Mouse (Mus musculus) adrenal gland (tissue): ENCODE results near the gene Notch1.

ENCODE experiments used
- intact Hi-C: fragments of 180-260 bp; cut with DNase I; formaldehyde crosslinking; loops from one replicate; pipeline ENCODE4 v1.15.1; 2025

The Notch1 gene

DNA sequence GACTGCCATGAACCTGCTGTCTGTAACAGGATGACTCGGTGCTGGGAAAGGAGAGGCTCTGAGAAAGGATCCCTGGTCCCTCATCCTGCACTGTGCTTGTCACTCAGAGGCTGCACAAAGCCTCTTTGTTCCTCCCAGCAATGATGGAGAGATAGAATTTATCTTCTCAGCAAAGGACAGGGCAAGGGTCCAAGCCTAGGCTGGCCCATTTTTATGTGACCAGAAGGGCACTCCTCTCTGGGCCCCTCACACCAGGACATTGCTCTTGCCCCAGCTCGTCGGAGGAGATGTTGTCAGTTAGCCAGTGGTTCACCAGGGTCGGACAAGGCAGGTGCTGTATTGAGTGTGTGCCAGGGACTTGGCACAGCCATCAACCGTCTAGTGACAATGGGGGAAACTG lies 16.8 kb upstream of the Notch1 start:
- intact Hi-C loops: no loop called here

DNA sequence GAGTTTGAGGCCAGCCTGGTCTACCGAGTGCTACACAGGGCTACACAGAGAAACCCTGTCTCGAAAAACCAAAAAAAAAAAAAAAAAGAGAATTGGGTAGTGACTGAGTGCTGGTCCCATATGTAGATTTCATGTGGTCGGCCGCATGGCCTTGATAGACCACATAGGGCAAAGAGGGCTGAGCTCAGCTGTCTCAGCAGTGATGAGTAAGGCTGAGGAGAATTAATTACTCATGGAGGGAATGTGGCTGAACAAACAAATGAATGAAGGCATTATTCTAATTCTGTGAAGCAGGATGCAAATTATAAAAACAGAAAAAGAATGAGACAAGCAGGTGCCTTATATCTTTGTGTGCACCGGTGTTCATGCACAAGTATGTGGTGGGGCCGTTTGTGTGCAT lies 15.4 kb upstream of the Notch1 start:
- intact Hi-C loops: no loop called here

DNA sequence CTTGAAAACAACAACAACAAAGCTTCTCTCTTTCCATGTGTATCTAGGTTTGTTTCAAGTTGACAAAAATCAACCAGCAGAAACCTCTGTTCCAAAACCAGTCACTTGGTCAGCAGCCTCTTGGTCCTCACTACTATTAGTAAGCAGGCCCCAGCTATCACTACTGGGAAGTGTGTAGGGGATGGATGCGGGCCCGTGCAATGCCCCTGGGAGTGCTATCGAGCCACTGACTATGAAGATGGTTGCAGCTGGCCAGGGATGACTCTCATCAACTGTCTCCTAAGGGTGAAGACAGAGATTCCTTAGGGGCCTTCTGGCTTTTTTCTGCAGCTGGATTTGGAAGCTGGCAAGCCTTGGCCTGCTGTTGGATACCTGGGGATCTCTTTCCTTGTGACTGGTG lies 13.4 kb upstream of the Notch1 start:
- intact Hi-C loops: no loop called here

DNA sequence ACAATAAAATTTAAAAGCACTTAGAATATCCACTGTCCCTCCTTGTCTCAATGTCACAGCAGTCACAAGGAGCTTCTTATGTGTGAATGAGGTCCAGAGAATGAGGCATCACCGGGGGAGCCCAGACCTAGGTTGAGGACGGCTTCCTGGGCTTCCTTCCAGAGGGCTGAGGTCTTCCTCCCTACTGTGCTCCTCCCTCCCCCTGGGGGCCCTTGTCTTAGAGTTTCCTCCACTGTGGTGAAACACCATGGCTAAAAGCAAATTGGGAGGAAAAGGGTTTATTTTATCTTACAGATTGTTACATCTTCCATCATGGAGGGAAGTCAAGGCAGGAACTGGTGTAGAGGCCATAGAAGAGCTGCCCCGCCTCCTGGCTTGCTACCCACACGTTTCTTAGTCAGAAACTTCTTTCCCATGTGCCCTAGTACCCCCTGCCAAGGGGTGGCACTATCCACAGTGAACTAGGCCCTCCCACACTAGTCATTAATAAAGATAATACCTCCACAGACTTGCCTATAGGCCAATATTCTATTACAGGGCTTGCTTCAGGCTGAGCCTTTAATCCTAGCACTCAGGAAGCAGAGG lies 12.8 kb upstream of the Notch1 start:
- intact Hi-C loops: no loop called here

DNA sequence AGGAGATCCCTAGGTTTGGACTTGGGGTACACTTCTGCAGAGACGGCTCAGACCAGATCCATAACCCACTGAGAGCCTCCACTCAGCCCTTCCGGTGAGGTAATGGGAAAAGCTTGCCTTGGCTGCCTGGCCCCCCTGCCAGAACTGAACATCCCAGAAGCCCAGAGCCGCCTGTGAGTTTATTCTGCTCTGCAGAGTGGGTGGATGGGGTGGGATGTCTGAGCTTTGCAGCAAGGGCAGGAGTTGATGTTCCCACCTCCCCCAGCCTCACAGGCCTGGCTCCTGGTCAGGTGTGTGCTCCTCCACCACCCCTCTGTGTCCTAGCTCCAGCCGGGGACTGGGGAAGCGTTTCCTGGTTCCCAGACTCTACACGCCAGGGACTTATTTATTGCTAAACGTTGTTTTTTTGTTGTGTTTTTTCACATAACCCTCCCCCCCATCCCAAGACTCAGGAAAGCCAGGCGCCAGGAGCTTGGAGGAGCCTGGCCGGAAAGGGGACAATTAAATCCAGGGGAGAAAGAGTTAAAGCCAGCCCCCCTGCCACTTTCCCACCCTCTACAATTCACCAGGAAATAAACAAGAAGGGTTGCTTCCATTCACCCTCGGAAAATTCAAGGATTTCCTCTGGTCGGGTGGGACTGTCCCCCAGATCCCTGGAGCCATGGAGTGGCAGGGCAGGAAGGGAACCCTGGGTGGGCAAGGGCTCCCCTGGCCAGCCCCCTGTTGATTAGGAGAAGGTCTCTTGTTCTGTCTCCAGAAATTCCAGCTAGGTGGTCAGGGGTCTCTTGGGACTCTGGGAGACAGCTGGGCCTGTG lies 10.2 kb upstream of the Notch1 start:
- intact Hi-C loops: no loop called here

DNA sequence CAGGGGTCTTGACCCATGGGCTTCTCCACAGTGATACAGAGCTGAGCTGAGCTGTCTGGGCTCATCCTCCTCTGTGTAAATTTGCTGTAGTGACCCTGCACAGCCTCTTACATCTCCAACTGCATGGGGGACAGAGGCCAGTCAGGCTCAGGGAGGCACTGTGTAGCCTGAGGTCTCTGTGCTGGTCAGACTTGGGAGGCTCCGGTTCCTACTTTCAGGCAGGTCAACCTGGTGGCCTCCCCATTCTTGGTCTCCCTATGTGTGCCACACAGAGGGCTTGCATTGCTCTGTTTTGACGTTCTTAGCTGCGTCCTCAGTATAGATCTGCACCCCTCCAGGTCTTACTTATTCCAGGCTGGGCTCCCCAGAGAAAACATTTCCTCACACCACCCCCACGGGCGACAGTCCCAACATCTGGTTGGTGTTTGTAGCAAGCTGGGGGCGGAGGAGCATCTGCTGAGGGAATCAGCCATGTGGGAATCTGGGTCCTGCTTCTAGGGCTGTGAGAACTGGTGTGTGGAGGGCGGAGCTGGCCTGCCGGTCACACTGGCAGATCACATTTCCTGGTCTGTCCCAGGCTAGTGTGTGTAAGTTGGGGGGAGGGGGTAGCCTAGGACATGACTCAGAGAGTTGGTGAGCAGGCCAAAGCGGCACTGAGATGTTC lies 9.0 kb upstream of the Notch1 start:
- intact Hi-C loops: no loop called here

DNA sequence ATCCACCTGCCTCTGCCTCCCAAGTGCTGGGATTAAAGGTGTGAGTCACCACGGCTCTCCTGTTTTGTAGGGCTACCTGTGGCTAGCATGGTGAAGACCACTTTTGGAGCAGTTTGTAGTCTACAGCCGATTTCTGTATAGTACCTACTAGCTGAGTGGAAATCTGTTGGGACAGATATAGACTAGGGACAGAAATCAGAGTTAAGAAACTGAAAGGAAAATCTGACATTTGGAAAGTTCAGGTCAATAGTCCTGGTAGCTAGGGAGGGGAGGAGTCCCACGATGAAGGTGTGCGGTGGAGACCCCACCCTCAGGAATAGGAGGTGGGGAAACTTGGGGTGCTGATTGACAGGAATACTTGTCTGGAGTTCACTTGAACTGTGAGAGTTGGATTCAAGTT lies 5.9 kb upstream of the Notch1 start:
- intact Hi-C loops: no loop called here

DNA sequence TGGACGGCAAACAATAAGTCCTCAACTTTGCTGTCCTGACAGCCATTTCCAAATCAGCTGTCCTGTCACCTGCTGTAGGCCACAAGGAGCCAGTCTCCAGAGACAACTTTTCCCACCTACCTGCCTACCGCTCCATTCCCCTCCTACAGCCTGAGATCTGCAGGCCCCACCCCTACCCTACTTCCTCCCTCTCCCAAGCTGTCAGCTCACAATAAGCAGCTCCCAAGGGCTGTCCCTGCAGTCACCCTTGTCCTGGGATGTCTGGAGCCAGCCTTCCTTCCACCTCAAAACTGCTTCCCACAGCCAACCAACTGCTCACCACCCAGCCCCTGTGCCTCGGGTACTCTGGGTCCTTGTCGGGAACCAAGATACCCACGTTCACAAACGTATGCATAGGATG lies 3.3 kb upstream of the Notch1 start:
- intact Hi-C loops: no loop called here

DNA sequence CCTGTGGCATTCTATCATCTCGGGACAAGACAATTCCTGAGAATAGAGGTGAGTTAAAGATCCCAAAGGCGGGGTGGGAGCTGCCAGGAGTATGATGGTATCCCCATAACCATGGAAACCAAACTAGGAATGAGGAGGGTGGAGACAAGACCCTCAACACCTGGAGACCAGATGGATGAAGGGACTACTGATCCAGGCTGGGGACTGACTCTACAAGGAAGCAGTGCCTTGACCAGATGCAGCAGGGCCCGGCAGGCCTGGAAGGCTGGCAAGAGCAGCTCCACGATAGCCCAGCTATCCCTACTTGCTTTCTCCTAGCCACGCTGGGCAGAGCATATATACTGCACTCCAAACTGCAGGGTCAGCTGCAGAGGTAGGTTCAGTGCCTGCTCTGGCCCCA lies 524 bp upstream of the Notch1 start:
- intact Hi-C loops: no loop called here

DNA sequence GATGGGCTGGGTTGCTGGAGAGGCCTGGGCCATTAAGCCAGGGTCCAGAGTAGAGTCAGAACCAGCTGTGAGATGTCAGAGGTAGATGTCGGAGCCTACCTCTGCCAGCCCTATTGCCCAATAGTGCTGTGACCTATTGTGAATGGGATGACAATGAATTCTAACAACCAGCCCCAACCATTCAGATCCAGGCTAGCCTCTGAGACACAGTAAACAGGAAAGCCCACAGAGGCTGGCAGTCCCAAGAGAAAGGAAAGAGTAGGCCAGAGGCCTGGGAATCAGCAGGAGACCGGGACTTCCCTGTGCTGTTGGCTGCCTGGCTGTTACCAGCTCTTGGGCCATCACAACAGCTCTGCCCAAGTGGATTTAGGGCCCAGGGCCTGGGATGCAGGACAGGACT lies 1.1 kb downstream of the Notch1 start:
- intact Hi-C loops: no loop called here

DNA sequence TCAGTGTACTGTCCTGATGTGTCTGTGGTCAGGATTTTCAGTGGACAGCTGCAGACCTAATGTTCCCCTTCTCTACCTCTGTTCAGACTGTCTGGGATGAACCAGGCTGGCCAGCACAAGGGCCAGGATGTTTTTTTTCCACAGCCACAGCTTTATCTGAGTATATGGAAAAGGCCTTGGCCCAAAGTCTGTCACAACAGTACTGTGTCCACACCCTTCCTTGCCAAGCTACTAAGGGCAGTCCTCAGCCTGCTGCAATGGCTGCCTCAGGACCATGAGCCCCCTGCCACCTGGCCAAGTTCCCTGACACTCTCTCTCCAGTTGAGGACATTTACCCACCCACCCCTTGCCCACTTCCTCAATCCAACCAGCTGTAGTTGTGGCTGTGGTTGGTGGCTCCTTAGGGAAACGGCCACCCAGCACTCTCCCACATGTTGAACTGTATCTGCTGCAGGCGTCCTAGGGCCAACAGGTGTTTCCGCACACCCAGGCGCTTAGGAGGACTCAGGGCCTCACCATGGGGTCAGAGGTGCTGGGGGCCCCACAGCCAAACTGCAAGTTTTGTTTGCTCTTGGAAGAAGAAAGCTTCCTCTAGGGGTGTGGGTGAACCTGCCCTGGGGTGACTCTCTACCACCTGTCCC lies 3.2 kb downstream of the Notch1 start:
- intact Hi-C loops: no loop called here

DNA sequence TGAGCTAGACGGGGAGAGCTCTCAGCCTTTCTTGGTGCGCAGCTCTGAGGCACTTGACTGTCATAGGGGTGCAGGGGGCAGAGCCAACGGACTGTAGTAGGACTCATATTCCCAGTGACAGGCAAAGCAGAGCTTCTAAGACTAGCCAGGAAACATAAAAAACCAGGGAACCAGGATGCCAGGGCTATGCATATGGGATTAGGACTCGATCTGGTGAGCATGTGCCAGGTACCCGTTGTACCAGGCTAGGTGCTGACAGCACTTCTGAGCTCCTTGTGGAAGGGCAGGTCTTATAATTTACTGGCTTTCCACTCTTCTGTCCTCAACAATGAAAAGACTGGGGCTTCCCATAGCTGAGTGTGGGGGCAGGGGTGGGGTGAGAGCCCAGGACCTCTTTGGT lies 7.8 kb downstream of the Notch1 start:
- intact Hi-C loops: no loop called here

DNA sequence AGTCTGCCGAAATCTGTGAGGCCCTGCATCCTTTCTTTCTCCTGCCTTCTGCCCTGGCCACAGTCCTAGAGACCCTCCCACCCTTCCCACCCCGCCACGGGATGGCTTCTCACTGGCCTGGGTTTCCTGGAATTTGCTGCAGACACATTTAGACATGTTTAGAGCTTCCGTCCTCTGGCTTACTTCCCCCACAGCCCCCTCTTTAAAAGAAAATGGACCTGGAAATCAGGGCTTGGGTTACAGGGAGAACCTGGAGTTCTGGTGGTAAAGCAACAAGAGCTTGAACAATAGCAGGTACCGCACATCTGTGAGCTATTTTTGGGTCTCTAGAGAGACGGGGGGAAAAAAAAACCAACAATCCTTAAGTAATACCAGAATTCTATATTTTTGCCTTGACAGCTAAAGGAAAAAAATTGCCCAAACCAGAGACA lies 8.5 kb downstream of the Notch1 start:
- intact Hi-C loops: no loop called here

DNA sequence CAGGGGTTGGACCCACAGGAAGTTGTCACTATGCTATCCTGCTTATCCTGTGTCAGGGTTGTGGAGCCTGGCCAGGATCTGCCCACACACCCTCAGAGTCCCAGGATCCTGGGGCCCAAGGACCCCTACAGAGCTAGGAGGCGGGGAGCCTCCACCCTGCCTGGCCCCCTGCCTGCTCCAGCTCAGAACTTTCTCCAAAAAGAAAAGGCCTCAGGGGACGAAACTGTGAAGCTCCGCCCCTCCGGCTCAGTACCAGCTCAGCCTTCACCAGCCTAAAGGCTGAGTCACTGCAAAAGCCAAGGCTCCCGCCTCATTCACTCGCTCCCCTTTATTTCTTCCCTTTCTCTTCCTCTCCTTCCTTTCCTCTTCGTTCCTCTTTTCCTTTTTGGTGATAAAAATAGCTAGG lies 9.0 kb downstream of the Notch1 start:
- intact Hi-C loops: no loop called here

DNA sequence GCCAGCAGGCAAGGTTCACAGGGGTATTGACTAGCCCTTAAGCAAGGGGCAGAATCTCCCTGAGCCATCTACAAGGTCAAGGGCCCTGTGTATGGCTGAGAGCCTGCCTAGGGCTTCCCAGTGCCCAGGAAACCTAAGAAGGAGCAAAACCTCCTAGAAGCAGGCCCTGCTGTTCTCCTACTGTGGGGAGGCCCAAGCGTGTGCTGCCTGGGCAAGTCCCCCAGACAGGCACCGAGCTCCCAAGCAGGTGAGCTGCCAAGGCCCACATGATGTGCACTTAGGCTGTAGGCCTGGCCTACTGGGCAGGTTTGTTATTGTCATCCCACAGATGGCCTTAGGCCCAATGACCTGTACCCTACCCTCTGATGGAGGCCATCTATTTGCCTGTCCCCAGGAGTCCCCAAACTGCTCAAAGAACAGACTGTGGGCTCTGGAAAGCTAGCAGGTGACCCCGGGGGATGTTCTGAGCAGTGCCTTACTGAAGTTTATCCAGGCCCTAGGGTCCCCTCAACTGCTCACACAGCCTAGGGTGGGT lies 9.7 kb downstream of the Notch1 start:
- intact Hi-C loops: no loop called here

DNA sequence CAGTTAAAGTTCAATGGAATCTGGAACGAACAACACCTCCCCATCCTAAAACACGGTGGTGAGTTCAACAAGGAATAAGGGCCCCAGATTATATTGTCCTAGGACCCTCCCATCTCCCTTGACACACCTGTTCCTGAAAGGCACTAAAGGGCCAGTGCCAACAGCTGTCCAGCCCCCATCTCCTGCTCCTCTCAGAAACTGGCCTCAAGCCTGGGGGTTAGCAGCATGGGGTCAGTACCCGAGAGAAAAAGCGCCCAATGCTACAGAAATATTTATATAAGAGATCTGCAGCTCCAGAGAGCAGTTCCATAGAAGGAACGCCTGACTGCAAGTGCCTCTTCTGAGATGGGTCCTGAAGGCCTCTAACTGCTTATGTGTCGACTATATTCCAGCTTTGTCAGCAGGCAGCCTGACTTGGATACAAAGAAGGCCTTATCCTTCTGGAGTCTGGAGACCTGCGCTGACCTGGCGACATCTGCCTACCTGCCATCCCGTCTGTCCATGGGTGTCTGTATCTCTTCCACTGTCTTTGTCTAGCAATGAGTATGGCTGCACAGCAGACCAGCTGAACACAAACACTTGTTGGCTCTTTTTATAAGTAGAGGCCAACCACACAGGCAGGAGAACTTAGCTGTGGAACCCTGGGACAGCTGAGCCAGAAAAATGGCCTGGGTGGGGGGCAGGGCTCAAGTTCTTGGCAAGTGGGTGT lies 11.5 kb downstream of the Notch1 start:
- intact Hi-C loops: no loop called here

DNA sequence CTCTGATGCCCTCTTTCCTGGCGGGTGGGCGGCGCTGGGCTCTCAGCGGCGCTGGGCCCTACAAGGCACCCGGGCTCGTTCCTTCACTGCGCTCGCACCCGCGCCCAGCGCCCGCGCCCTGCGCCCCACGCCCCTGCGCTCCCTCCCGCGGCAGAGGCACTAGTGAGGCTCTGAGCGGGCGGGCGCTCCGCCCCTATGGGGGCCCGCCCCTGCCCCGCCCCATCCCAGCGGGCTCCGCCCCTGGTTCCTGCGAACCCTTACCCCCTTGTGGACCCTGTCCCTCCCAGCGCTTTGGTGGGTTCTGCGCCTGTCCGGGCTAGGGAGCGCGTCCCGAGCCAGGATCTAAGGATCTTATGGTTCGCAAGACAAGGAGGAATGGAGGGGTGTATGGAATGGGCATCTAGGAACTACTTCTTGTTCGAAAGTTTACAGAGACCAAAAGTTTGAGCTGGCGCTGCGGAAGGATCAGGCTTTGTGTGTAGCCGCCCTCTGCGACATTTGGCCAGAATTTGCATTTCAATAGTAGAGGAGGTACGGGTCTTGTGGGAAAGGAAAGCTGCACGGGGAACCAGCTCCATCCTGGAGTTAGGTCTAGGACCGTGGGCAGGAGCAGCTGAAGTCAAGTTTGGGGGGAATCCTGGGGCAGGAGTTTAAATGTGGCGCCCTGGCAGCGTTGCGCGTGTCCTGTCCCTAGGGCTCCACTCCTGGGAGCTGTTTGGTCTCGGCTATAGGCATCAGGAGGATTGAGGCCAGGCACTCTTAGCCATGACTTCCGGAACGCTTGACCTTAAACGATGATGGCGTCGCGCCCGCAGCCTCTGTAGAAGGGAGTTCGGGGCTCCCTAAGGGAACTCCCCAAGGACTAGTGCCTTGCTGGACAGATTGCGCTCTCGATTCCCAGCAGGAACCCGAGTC lies 12.5 kb downstream of the Notch1 start:
- intact Hi-C loops: no loop called here

DNA sequence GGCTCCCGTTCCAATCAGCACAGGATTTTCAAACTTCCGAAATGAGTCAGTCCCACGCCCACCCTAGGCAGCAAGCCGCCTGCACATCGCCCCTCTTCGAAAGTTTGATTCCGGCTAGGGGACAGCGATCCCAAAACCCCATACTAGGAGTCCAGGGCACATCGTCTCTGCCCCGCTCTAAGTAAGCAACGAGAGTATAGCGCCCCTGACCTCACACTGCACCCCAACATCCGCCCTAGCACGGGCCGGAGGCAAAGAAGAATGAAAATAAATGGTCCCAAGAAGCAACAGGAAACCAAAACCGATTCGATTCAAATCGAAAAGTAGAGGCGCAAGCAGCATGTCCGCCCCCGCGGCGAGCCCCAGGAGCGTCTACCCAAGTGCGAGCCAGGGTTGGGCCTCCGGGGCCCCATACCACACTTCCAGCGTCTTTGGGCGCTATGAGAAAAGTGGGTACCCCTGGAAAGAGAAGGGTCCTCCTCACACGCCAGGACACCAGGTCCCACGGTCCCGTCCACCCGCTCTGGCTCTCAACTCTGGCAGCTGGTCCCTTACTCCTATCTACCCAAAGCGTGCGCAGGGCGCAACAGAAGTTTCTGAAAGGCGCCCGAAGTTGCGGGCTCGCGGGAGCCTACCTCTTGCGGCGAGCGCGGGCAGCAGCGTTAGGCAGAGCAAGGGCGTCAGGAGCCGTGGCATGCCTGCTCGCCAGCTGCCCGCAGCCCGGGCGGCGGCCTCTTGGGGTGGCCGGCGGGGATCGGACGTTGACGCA lies 13.4 kb downstream of the Notch1 start:
- intact Hi-C loops: no loop called here

DNA sequence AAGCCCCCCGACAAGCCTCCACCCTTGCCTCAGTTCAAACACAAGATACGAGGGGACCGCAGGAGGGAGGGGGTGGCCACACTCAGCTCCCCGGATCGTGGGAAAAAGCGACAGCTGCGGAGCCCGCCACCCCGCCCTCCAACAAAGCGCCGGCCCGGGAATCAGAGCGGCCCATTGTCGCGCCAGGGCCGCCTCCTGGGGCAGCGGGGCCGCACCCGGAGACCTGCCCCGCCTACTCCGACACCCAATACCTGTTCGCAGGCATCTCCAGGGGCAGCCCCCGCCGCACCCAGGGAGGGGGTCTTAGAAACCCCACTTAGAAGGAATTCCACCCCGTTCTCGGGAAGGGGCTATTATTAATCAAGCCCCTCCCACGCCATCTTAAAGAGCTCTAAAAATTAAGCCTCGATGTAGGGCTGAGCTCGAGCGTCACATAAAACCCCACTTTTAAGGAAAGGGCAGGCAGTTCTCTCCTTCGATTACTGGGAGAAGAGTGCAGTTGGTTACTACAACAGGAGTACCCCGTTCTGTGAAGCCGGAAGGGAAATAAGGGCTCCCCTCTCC lies 14.1 kb downstream of the Notch1 start:
- intact Hi-C loops: no loop called here
